Mouse (Mus musculus) ES-E14 (cell line): Measurements from ENCODE around the gene Dpf3. TPM values are rescaled to one million over a fixed set of nuclear protein-coding genes. Genes with fewer than 3 reads are reported as not detected.
A peak's percentile ranks its signal among the peaks of the same experiment; 100 is the strongest.

Source experiments
- DNase-seq: peaks from one replicate; pipeline ENCODE4 v3.0.0-alpha.2; 2013; ENCODE audit warnings: low read depth, low spot score
- H3K27ac ChIP-seq: 2 replicates; pipeline ENCODE4 v1.5.1; 2012; ENCODE audit warnings: low read depth, mild to moderate bottlenecking, low read length, moderate library complexity, mixed read lengths; ENCODE audit not compliant: poor library complexity, insufficient read depth, severe bottlenecking
- H3K36me3 ChIP-seq: 2 replicates; pipeline ENCODE4 v1.6.1; 2012; ENCODE audit warnings: mild to moderate bottlenecking, low read length, moderate library complexity, mixed read lengths; ENCODE audit not compliant: control insufficient read depth, poor library complexity, insufficient read depth, severe bottlenecking
- H3K4me1 ChIP-seq, 2 experiments: fragments of 150-350 bp in 1 of 2; sonication (generic) in 1 of 2; 2 replicates each; pipeline ENCODE4 v1.6.1; 2012; ENCODE audit warnings: low read length in 2 of 2, mild to moderate bottlenecking in 1 of 2, mixed read lengths in 1 of 2; ENCODE audit not compliant: control insufficient read depth in 2 of 2, insufficient read depth in 2 of 2, poor library complexity in 1 of 2
- H3K4me3 ChIP-seq, 2 experiments: fragments of 150-350 bp in 1 of 2; sonication (generic) in 1 of 2; 2 replicates each; pipeline ENCODE4 v1.5.1; 2012; ENCODE audit warnings: low read length in 2 of 2, low read depth in 1 of 2, mild to moderate bottlenecking in 1 of 2, mixed read lengths in 1 of 2; ENCODE audit not compliant: insufficient read depth in 1 of 2, poor library complexity in 1 of 2, severe bottlenecking in 1 of 2
- H3K9ac ChIP-seq: 2 replicates; pipeline ENCODE4 v1.6.1; 2012; ENCODE audit warnings: low read depth, mild to moderate bottlenecking, low read length, mixed read lengths; ENCODE audit not compliant: poor library complexity, insufficient read depth, severe bottlenecking
- H3K9me3 ChIP-seq: fragments of 150-350 bp; sonication (generic); 2 replicates; pipeline ENCODE4 v1.6.1; 2012; ENCODE audit warnings: low read depth, mild to moderate bottlenecking, low read length; ENCODE audit not compliant: control insufficient read depth, insufficient read depth
- CHD2 ChIP-seq: IDR thresholded peaks from 2 replicates; pipeline ENCODE4 v1.6.1; 2014; ENCODE audit warnings: mild to moderate bottlenecking, low read depth, low read length, inconsistent platforms
- HCFC1 ChIP-seq: IDR thresholded peaks from 2 replicates; pipeline ENCODE4 v1.6.1; 2012; ENCODE audit warnings: low read length, inconsistent platforms, borderline replicate concordance; ENCODE audit not compliant: insufficient read depth
- MAFK ChIP-seq: IDR thresholded peaks from 2 replicates; pipeline ENCODE4 v1.6.1; 2014; ENCODE audit warnings: mild to moderate bottlenecking, low read depth, low read length, inconsistent platforms; ENCODE audit not compliant: insufficient read depth
- ZC3H11A ChIP-seq: IDR thresholded peaks from 2 replicates; pipeline ENCODE4 v1.6.1; 2012; ENCODE audit warnings: low read depth, mild to moderate bottlenecking, inconsistent platforms, low read length, borderline replicate concordance
- ZNF384 ChIP-seq: IDR thresholded peaks from 2 replicates; pipeline ENCODE4 v1.6.1; 2012; ENCODE audit warnings: low read depth, low read length, inconsistent platforms
- in situ Hi-C, 2 experiments: fragments of 600-800 bp; cut with MboI; formaldehyde crosslinking; loops; one replicate each; pipeline ENCODE4 v1.15.1; 2025; ENCODE audit warnings: low sequenced_read_pairs in 2 of 2, inconsistent platforms in 1 of 2; ENCODE audit not compliant: unreplicated experiment in 2 of 2
- total RNA-seq: library from RNA; depleted of rRNA; stranded (reverse); fragments of 300-350 nt; gene quantifications from 2 replicates; pipeline ENCODE4 v1.2.3, GENCODE M21; 2012

The Dpf3 gene
- total RNA-seq, 1 experiment = 1.4 TPM

- Histone ChIP-seq H3K9ac (no peak overlapping the region), H3K9me3 (no peaks in the 10 kb centered on the region), H3K36me3 (no peaks in the 10 kb centered on the region), H3K4me3 (peak overlapping the region in 1 of 2 experiments; percentile 71; a peak in 3 of 4 replicates), H3K27ac (no peak overlapping the region), H3K4me1 (no peaks in the 10 kb centered on the region; a peak in 1 of 4 replicates)
- in situ Hi-C loops = no loop called here
- no peak for TF ChIP-seq ZC3H11A
- TF ChIP-seq CHD2 = no peak
- TF ChIP-seq HCFC1 = no peak
- TF ChIP-seq MAFK = no peak
- TF ChIP-seq ZNF384 = no peak
- no peak for DNase-seq
Observed at GRCm38 (mm10) chr12:83484855-83485745, 2.4 kb downstream of the Dpf3 start.

- H3K36me3 ChIP-seq = no peaks in the 10 kb centered on the region
- no peak for DNase-seq
- H3K4me1 ChIP-seq = no peaks in the 10 kb centered on the region; a peak in 1 of 4 replicates
- no peak for TF ChIP-seq CHD2
- TF ChIP-seq MAFK = no peak
- TF ChIP-seq ZC3H11A = no peak
- TF ChIP-seq HCFC1 = no peak
- TF ChIP-seq ZNF384 = no peak
- H3K9ac ChIP-seq = no peak overlapping the region
- in situ Hi-C loops = no loop called here
- H3K9me3 ChIP-seq = no peaks in the 10 kb centered on the region
- H3K4me3 ChIP-seq = no peak overlapping the region
- H3K27ac ChIP-seq = no peak overlapping the region
Observed at GRCm38 (mm10) chr12:83483653-83484052, 3.9 kb downstream of the Dpf3 start.

- in situ Hi-C loops = no loop called here
- Histone ChIP-seq H3K9ac (no peak overlapping the region), H3K4me1 (no peaks in the 10 kb centered on the region), H3K27ac (no peak overlapping the region), H3K36me3 (no peaks in the 10 kb centered on the region), H3K9me3 (no peaks in the 10 kb centered on the region), H3K4me3 (no peak overlapping the region)
- no peak for DNase-seq
- TF ChIP-seq ZC3H11A = no peak
Observed at GRCm38 (mm10) chr12:83481439-83481838, 6.1 kb downstream of the Dpf3 start.

GRCm38 (mm10) chr12:83479818-83480401 is 7.6 kb downstream of the Dpf3 start:
- TF ChIP-seq CHD2 (no peak), ZC3H11A (no peak), ZNF384 (no peak), MAFK (no peak), HCFC1 (no peak)
- H3K27ac ChIP-seq = no peak overlapping the region
- no peaks in the 10 kb centered on the region for H3K9me3 ChIP-seq
- H3K4me3 ChIP-seq = no peak overlapping the region
- no peaks in the 10 kb centered on the region for H3K4me1 ChIP-seq
- H3K9ac ChIP-seq = no peak overlapping the region
- no peaks in the 10 kb centered on the region for H3K36me3 ChIP-seq
- in situ Hi-C loops = no loop called here
- DNase-seq = no peak
